Comparison of ENCODE assay signal across 8 mouse cellular contexts in genomic region chr6:113195596-113195992, GRCm38 (mm10). TPM values are rescaled to one million over a fixed set of nuclear protein-coding genes. Genes with fewer than 3 reads are reported as not detected.
DNase-seq lines count a peak whose midpoint lies in the region; ATAC-seq lines count a peak whose summit lies in the region.

No protein-coding gene starts in this region.

- H3K9ac ChIP-seq in liver, embryonic 11.5 days (ENCODE audit: low read depth, low read length) = no peak overlapping the region
- H3K9ac ChIP-seq in embryonic facial prominence, embryonic 12.5 days = no peak overlapping the region
- no peak overlapping the region for H3K9ac ChIP-seq in intestine, embryonic 14.5 days (ENCODE audit: low read length)

- DNase-seq in liver, embryonic 11.5 days (ENCODE audit: low spot score) = no peak
- no peak for DNase-seq in liver
- DNase-seq in intestine, embryonic 14.5 days (ENCODE audit: low spot score) = no peak
- peak; percentile 41 to 56 for DNase-seq in right cerebral cortex, postnatal 10 days (ENCODE audit: low spot score in 2 of 2)
- DNase-seq in thymus, postnatal 0 days (ENCODE audit: low spot score) = no peak
- no peak for DNase-seq in kidney, adult 9 months
- DNase-seq in adrenal gland, adult 18-20 months (ENCODE audit: low spot score in 2 of 2) = no peak

- no peaks in the 10 kb centered on the region for H3K36me3 ChIP-seq in liver, embryonic 11.5 days (ENCODE audit: control insufficient read depth, insufficient read depth, low read length)
- no peaks in the 10 kb centered on the region for H3K36me3 ChIP-seq in embryonic facial prominence, embryonic 12.5 days
- no peaks in the 10 kb centered on the region for H3K36me3 ChIP-seq in intestine, embryonic 14.5 days (ENCODE audit: control insufficient read depth, insufficient read depth, low read length)

- 19% methylated on average over 9 of the region's 9 CpGs for WGBS in liver, embryonic 11.5 days
- 12% methylated on average over 9 of the region's 9 CpGs for WGBS in embryonic facial prominence, embryonic 12.5 days
- 18% methylated on average over 9 of the region's 9 CpGs for WGBS in intestine, embryonic 14.5 days

- H3K4me1 ChIP-seq in liver, embryonic 11.5 days (replicated peaks; ENCODE audit: control insufficient read depth, insufficient read depth, low read length) = no peaks in the 10 kb centered on the region
- peaks cover 11% of the 10 kb centered on the region for H3K4me1 ChIP-seq in embryonic facial prominence, embryonic 12.5 days
- H3K4me1 ChIP-seq in intestine, embryonic 14.5 days (replicated peaks; ENCODE audit: control insufficient read depth, insufficient read depth, low read length) = peaks cover 2% of the 10 kb centered on the region; the same call in 1 of the 2 replicates

- no peak overlapping the region for H3K27ac ChIP-seq in liver, embryonic 11.5 days (ENCODE audit: low read depth, low read length)
- no peak overlapping the region for H3K27ac ChIP-seq in embryonic facial prominence, embryonic 12.5 days
- no peak overlapping the region for H3K27ac ChIP-seq in intestine, embryonic 14.5 days (ENCODE audit: low read depth)

- H3K4me2 ChIP-seq in liver, embryonic 11.5 days = peak overlapping the region; percentile 67; the same call in 1 of the 2 replicates
- H3K4me2 ChIP-seq in embryonic facial prominence, embryonic 12.5 days (replicated peaks) = peak overlapping the region; percentile 83
- H3K4me2 ChIP-seq in intestine, embryonic 14.5 days (ENCODE audit: low read length) = peak overlapping the region; percentile 68

- no peaks in the 10 kb centered on the region for H3K9me3 ChIP-seq in liver, embryonic 11.5 days (ENCODE audit: control insufficient read depth, low read length)
- H3K9me3 ChIP-seq in embryonic facial prominence, embryonic 12.5 days = no peaks in the 10 kb centered on the region
- no peaks in the 10 kb centered on the region for H3K9me3 ChIP-seq in intestine, embryonic 14.5 days (ENCODE audit: control insufficient read depth, low read length)

- peak overlapping the region; percentile 47 for H3K4me3 ChIP-seq in liver, embryonic 11.5 days (ENCODE audit: low read depth, low read length)
- H3K4me3 ChIP-seq in embryonic facial prominence, embryonic 12.5 days = peak overlapping the region; percentile 50
- peak overlapping the region; percentile 36 for H3K4me3 ChIP-seq in intestine, embryonic 14.5 days (ENCODE audit: low read depth, low read length)

- peaks cover 45% of the 10 kb centered on the region for H3K27me3 ChIP-seq in liver, embryonic 11.5 days (replicated peaks; ENCODE audit: control insufficient read depth, insufficient read depth, low read length)
- peaks cover 43% of the 10 kb centered on the region for H3K27me3 ChIP-seq in embryonic facial prominence, embryonic 12.5 days
- H3K27me3 ChIP-seq in intestine, embryonic 14.5 days (replicated peaks; ENCODE audit: control insufficient read depth, insufficient read depth, low read length) = peaks cover 40% of the 10 kb centered on the region

- no peak for ATAC-seq in liver, embryonic 11.5 days (replicated peaks; ENCODE audit: low FRiP score)
- ATAC-seq in embryonic facial prominence, embryonic 12.5 days (ENCODE audit: insufficient number of reproducible peaks, insufficient read depth, low FRiP score, low TSS enrichment) = no peak
- ATAC-seq in intestine, embryonic 14.5 days (replicated peaks; ENCODE audit: low FRiP score, low TSS enrichment, low read depth) = no peak

RNA-seq across cellular contexts. Expression of gene Lhfpl4, which starts 0.4 kb away (rescaled TPM):
- polyA plus RNA-seq in liver, embryonic 11.5 days (2014; fragmentation: Nextera tagmentation; extraction: Ambion mirVana) = 0.81 and 1.0 TPM in 2 replicates
- 3.8 and 6.6 TPM in 2 replicates for polyA plus RNA-seq in embryonic facial prominence, embryonic 12.5 days (2016; fragmentation: Nextera tagmentation; extraction: Ambion mirVana)
- 1.1 and 1.2 TPM in 2 replicates for polyA plus RNA-seq in intestine, embryonic 14.5 days (2014; fragmentation: Nextera tagmentation; extraction: Ambion mirVana)
- 0.27 and 0.66 TPM in 2 replicates for polyA plus RNA-seq in thymus, postnatal 0 days (2015; fragmentation: Nextera tagmentation; extraction: Ambion mirVana)
- total RNA-seq in adrenal gland, adult 18-20 months (2021) = 1 to 10 TPM; 4.1 to 4.3 TPM

RNA-seq across cellular contexts. Expression of gene Mtmr14, which starts 42.0 kb away (rescaled TPM):
- polyA plus RNA-seq in liver, embryonic 11.5 days (2014; fragmentation: Nextera tagmentation; extraction: Ambion mirVana) = 29.9 and 30.7 TPM in 2 replicates
- polyA plus RNA-seq in embryonic facial prominence, embryonic 12.5 days (2016; fragmentation: Nextera tagmentation; extraction: Ambion mirVana) = 46.5 and 47.7 TPM in 2 replicates
- polyA plus RNA-seq in intestine, embryonic 14.5 days (2014; fragmentation: Nextera tagmentation; extraction: Ambion mirVana) = 36.3 and 40.8 TPM in 2 replicates
- polyA plus RNA-seq in thymus, postnatal 0 days (2015; fragmentation: Nextera tagmentation; extraction: Ambion mirVana) = 37.5 and 37.7 TPM in 2 replicates
- total RNA-seq in adrenal gland, adult 18-20 months (2021) = 10 to 100 TPM; 18.2 to 18.4 TPM

Comparison
In these comparisons a context has a peak if more than half of its experiments do, and no peak if none do; other contexts are left out.
1. DNase-seq: peak in right cerebral cortex, postnatal 10 days (2 of 2); none in liver, embryonic 11.5 days (single experiment), liver (single experiment), intestine, embryonic 14.5 days (single experiment), thymus, postnatal 0 days (single experiment), kidney, adult 9 months (single experiment) and adrenal gland, adult 18-20 months (0 of 2).
2. Peak in every context shown above with its lines, with median percentiles within 50 percentile points of each other: H3K4me2 ChIP-seq and H3K4me3 ChIP-seq.